Mouse (Mus musculus) monocyte, adult 5-6 weeks (primary cell): ENCODE data around the gene Tmem211. TPM values are rescaled to one million over a fixed set of nuclear protein-coding genes. Genes with fewer than 3 reads are reported as not detected.

Source experiments
- total RNA-seq: library from RNA; stranded (forward); fragments of 200-1000, 200-491, 200-594 nt; gene quantifications from 3 replicates; pipeline ENCODE4 v1.2.3, GENCODE M21; 2017

The Tmem211 gene
- total RNA-seq, 1 experiment from 2014 or later, result not detected

Other genes starting within 250 kb of the Tmem211 start
- 295 to 342 TPM (median 339 TPM) in 3 replicates for gene Grk3, start 211.1 kb upstream of the Tmem211 start, total RNA-seq
- gene Crybb2, start 156.8 kb upstream of the Tmem211 start, total RNA-seq, result not detected in 3 replicates
- not detected in 3 replicates for gene Crybb3, start 145.3 kb upstream of the Tmem211 start, total RNA-seq
- 3.3 to 5.9 TPM (median 3.7 TPM) in 3 replicates for gene 2900026A02Rik, start 5.7 kb upstream of the Tmem211 start, total RNA-seq
- gene Sgsm1, start 83.9 kb downstream of the Tmem211 start, total RNA-seq, result 0.43 TPM in 1 of 3 replicates, not detected in the others
- gene Aym1, start 130.4 kb downstream of the Tmem211 start, total RNA-seq, result not detected in 3 replicates